Mouse (Mus musculus) kidney, embryonic 14.5 days (tissue): ENCODE measurements around the gene Tbc1d2b. TPM values are rescaled to one million over a fixed set of nuclear protein-coding genes. Genes with fewer than 3 reads are reported as not detected.

Experiments
- ATAC-seq: fragments of 200-750 bp; cut with Nextera tagmentation; 2 replicates; pipeline ENCODE4 v1.8.0; 2017; ENCODE audit warnings: moderate number of reproducible peaks, mild to moderate bottlenecking, moderate TSS enrichment, moderate library complexity; ENCODE audit not compliant: low FRiP score, low TSS enrichment
- H3K27ac ChIP-seq: fragments of 300-500 bp; sonication (generic); 2 replicates; pipeline ENCODE4 v1.5.1; 2014; ENCODE audit warnings: low read depth, mild to moderate bottlenecking, low read length, moderate library complexity, mixed read lengths
- H3K27me3 ChIP-seq: fragments of 300-500 bp; sonication (generic); 2 replicates; pipeline ENCODE4 v1.6.1; 2014; ENCODE audit warnings: mild to moderate bottlenecking, low read length; ENCODE audit not compliant: control insufficient read depth, insufficient read depth
- H3K36me3 ChIP-seq: fragments of 300-500 bp; sonication (generic); 2 replicates; pipeline ENCODE4 v1.6.1; 2014; ENCODE audit warnings: low read length, mixed read lengths; ENCODE audit not compliant: control insufficient read depth, insufficient read depth
- H3K4me1 ChIP-seq: fragments of 300-500 bp; sonication (generic); 2 replicates; pipeline ENCODE4 v1.6.1; 2014; ENCODE audit warnings: low read length, mixed read lengths; ENCODE audit not compliant: control insufficient read depth, insufficient read depth
- H3K4me2 ChIP-seq: fragments of 300-500 bp; sonication (generic); replicated peaks from 2 replicates; pipeline ENCODE4 v1.6.1; 2014; ENCODE audit warnings: low read depth, mild to moderate bottlenecking, low read length
- H3K4me3 ChIP-seq: fragments of 300-500 bp; sonication (generic); 2 replicates; pipeline ENCODE4 v1.5.1; 2014; ENCODE audit warnings: mild to moderate bottlenecking, low read length
- H3K9ac ChIP-seq: fragments of 300-500 bp; sonication (generic); 2 replicates; pipeline ENCODE4 v1.6.1; 2014; ENCODE audit warnings: low read depth, mild to moderate bottlenecking, low read length, moderate library complexity
- H3K9me3 ChIP-seq: fragments of 300-500 bp; sonication (generic); 2 replicates; pipeline ENCODE4 v1.6.1; 2016; ENCODE audit warnings: low read length; ENCODE audit not compliant: control insufficient read depth
- whole genome bisulfite sequencing: fragments of 180-500 bp; shearing (Covaris S2); extraction: QIAGEN DNeasy Blood & Tissue Kit; methylation state at CpG from one replicate; pipeline ENCODE4 v1.1.7; 2014; 5-methylcytosine and 5-hydroxymethylcytosine counted together
- polyA plus RNA-seq: library from polyadenylated mRNA; unstranded; fragments of >200 nt; fragmentation: Nextera tagmentation; extraction: Ambion mirVana; gene quantifications from 2 replicates; pipeline ENCODE4 v1.2.1, GENCODE M21; 2014

Gene Tbc1d2b
- polyA plus RNA-seq, 1 experiment from 2014 or later: 14.7 TPM

DNA sequence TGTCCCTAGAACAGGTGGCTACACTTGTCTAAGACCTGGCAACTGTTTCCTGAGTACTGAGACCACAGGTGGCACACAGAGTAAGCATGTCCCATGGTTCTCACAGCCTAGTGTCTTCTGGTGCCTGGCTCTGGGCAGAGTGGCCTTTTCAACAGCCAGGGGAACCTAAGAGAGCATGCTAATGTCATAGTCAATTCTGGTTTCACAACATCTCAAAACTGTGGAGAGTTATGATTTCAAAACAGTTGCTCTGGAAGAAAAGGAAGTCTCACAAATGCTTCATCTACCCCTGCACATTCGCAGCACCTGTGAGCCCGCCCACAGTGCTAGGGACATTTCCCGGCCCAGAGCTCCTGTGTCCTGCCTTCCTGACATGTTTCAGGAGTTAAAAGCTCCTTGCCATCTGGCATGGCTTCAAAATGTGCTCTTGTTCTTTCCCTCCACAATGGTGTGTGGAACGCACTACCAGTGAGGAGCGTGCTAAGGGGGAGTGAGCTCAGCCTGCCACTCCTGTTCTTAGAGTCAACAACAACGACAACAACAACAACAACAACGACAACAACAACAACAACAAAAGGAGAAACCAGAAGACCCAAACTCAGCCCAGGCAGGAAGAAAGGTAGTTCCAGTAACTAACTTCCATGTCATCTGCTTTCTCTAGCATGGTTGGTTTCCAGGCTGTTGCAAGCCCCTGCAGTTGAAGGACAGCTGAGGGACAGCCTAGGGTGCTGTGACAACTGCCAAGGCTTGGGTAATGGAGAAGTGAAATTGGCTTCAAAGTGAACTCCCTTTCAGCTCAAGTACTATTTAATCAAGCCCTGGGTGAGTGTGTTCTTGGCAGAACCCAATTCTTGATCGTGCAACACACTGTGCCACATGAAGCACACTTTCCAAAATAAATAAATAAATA, 37.6 kb downstream of the Tbc1d2b start:
- H3K9me3 ChIP-seq: no peaks in the 10 kb centered on the region
- H3K4me1 ChIP-seq: no peaks in the 10 kb centered on the region
- no peak overlapping the region for H3K27ac ChIP-seq
- WGBS: 90% methylated on average over 8 of the region's 8 CpGs
- no peaks in the 10 kb centered on the region for H3K27me3 ChIP-seq
- no peak overlapping the region for H3K4me3 ChIP-seq
- no peak overlapping the region for H3K4me2 ChIP-seq
- H3K36me3 ChIP-seq: peaks cover 6% of the 10 kb centered on the region; the same call in 1 of the 2 replicates
- H3K9ac ChIP-seq: no peak overlapping the region
- no peak for ATAC-seq

DNA sequence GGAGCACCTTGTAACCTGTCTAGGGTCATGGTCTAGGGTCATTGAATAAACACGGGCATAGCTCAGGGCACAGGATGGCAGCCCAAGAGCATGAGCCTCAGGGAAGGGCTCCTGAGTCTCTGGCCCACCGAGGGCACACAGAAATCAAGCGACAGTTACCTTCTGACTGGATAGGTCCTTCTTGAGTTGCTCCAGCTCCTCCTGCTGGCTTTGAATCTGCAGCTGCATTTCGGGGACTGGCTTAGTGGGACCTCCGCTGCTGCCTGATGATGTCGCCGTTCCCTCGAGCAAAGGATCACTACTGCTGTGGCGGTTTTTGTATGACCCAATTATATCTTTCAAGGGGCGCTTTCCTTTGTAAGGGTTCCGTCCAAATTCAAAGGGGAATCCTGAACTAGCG, 43.4 kb downstream of the Tbc1d2b start:
- ATAC-seq: no peak
- Histone ChIP-seq H3K4me3 (no peak overlapping the region), H3K27me3 (no peaks in the 10 kb centered on the region), H3K9ac (no peak overlapping the region), H3K9me3 (no peaks in the 10 kb centered on the region), H3K4me1 (no peaks in the 10 kb centered on the region), H3K4me2 (no peak overlapping the region), H3K27ac (no peak overlapping the region), H3K36me3 (peaks cover 26% of the 10 kb centered on the region; the same call in 1 of the 2 replicates)
- 79% methylated on average over 12 of the region's 12 CpGs for WGBS

DNA sequence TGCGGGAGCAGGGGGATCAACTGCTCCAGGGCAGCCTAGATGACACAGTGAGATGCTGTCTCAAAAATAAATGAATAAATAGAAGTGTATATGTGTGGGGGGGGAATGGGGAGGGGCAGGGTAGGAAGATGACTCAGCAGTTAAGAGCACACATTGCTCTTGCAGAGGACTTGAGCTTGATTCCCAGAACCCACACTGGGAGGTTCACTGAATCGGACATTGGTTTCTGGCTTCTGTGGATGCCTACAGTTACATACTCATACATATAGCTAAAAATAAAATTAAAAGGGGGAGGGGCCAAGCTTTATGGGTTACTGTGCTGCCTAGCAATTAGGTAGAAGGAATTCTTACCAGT, 43.9 kb downstream of the Tbc1d2b start:
- Histone ChIP-seq H3K9ac (no peak overlapping the region), H3K27ac (no peak overlapping the region), H3K9me3 (no peaks in the 10 kb centered on the region), H3K36me3 (peaks cover 31% of the 10 kb centered on the region; the same call in 1 of the 2 replicates), H3K4me2 (no peak overlapping the region), H3K4me3 (no peak overlapping the region), H3K27me3 (no peaks in the 10 kb centered on the region), H3K4me1 (no peaks in the 10 kb centered on the region)
- ATAC-seq: peak; percentile 32; the same call in 1 of the 2 replicates
- 81% methylated on average over 2 of the region's 2 CpGs for WGBS

DNA sequence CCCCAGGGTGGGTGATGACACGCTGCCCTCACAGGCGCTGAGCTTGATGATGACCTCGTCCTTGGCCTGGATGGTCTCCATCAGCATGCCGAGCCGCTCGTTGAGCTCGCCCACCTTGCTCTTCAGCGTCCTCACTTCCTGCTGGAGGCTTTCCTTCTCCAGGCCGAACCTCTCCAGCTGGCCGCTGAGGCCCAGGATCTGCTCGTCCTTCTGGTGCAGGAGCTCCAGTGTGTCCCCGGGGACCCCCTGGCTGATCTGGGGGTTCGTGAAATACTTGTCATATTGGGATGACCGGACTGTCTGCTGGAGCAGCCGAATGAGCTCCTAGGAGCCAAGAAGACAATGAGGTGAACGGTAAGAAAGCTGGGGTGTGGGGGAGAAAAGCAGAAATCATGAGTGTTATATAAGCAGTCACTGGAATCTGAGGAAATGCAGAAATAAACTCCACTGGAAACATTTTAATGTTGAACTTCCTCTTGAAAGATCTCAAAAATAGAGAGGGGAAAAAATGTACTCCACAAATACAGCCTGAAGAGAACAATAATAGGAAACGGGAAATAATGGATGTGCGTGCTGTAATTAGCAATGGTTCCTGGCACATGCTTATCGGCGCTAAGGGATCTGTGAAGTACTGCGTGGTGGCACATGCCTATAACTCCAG, 44.4 kb downstream of the Tbc1d2b start:
- Histone ChIP-seq H3K36me3 (peaks cover 31% of the 10 kb centered on the region; the same call in 1 of the 2 replicates), H3K9ac (no peak overlapping the region), H3K4me1 (no peaks in the 10 kb centered on the region), H3K9me3 (no peaks in the 10 kb centered on the region), H3K4me2 (no peak overlapping the region), H3K27ac (peak overlapping the region; percentile 47; the same call in 1 of the 2 replicates), H3K27me3 (no peaks in the 10 kb centered on the region), H3K4me3 (no peak overlapping the region)
- ATAC-seq: no peak
- WGBS: 86% methylated on average over 21 of the region's 21 CpGs

DNA sequence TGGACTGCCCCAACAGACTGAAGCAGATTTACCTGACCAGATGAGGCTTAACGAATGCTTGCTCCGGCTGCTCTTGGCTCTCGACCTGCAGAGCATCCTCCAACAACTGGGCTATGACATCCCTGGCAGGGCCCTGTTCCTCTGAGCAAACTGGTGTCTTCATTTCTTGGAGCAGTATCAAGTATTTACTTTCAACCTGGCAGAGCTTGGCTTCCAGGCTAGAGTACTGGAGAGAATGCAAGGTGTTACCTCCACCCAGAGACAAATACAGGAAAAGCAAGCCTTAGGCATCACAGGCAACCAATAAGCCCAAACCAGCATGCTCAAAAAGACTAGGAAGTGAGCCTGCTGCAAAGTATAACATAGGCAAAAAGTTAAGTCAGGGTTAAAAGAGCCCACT, 48.3 kb downstream of the Tbc1d2b start:
- no peaks in the 10 kb centered on the region for H3K27me3 ChIP-seq
- 90% methylated on average over 3 of the region's 3 CpGs for WGBS

DNA sequence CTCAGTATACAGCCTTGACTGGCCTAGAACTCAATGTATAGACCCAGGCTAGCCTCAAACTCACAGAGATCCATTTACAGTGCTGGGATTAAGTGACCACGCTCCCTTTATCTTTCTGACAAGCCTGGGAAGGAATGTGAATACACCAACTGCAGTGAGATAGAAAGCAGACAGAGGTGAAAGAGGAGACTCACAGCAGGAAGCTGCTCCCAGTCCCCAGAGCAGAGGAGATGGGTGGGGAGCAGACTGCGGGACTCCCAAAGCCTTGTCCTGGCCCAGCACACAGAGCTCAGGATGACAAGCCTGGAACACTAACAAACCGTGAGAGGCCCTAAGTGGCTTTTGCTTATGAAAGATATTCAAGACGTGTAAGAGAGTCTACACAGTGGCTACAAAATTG, 53.1 kb downstream of the Tbc1d2b start:
- Histone ChIP-seq H3K36me3 (peaks cover 37% of the 10 kb centered on the region; the same call in 1 of the 2 replicates), H3K27me3 (no peaks in the 10 kb centered on the region), H3K9ac (no peak overlapping the region), H3K9me3 (no peaks in the 10 kb centered on the region), H3K4me1 (no peaks in the 10 kb centered on the region), H3K27ac (no peak overlapping the region), H3K4me3 (no peak overlapping the region), H3K4me2 (no peak overlapping the region)
- no peak for ATAC-seq
- WGBS: 68% methylated on average over 4 of the region's 4 CpGs

More for the DNA sequence above, 48.3 kb downstream of the Tbc1d2b start:
- Histone ChIP-seq H3K9ac (no peak overlapping the region), H3K36me3 (peaks cover 44% of the 10 kb centered on the region; the same call in 1 of the 2 replicates), H3K4me1 (no peaks in the 10 kb centered on the region), H3K4me3 (no peak overlapping the region), H3K4me2 (no peak overlapping the region), H3K9me3 (no peaks in the 10 kb centered on the region), H3K27ac (no peak overlapping the region)
- ATAC-seq: no peak

DNA sequence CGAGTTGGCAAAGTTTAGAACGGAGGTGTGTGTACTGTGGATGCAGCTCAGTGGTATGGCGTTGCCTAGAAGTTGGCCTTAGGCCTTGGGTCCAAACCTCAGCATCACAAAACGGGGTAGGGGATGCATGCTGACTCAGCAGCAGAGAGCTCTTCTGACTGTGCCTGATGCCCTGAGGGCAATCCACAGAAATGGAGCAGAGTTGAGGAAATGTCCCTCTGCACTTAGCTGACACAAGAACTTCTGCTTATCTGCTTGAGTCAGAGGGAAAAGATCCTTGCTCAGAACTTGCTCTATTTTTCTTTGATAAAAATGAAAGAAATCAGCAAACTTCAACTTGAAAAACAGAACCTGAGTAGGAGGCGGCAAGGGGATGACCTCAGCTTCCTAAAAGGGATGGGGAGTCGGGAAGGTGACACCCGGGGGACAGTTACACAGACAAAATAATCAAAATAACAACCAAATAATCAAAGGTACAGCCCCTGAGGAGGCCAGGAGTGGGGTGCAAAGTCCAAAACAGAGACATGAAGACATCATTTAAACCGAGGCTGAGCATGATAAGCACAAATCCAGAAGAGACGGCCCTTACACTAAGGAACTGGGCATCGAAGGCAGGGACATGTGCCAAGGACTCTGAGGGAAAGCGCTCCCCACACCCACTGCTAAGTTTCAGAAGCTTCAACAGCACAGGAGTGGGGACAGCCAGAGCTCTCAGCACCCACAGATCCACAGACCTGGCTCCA, 54.2 kb downstream of the Tbc1d2b start:
- Histone ChIP-seq H3K27ac (no peak overlapping the region), H3K27me3 (no peaks in the 10 kb centered on the region), H3K4me1 (no peaks in the 10 kb centered on the region), H3K9me3 (no peaks in the 10 kb centered on the region), H3K36me3 (peaks cover 31% of the 10 kb centered on the region; the same call in 1 of the 2 replicates), H3K4me2 (no peak overlapping the region), H3K4me3 (no peak overlapping the region), H3K9ac (no peak overlapping the region)
- WGBS: 75% methylated on average over 11 of the region's 11 CpGs
- ATAC-seq: no peak

DNA sequence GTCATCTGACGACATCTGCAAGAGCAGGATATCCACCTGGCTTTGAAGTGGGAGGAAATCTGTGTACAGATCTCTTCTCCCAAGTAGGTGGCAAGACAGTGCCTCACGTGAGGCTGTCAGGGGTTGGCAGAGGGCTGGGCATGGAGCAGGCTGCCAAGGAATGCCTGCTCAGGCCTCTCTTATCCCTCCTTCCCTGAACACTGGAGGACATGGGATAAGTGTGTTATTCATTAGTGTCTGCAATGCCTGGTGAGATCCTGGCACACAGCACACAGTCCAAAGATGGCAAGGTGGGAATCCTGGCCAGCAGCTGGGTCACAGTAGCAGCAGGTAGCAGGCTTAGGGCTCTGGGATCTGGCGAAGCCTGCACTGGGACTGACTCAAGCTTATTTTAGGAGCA, 57.5 kb downstream of the Tbc1d2b start:
- Histone ChIP-seq H3K4me1 (no peaks in the 10 kb centered on the region), H3K36me3 (peaks cover 29% of the 10 kb centered on the region; the same call in 1 of the 2 replicates), H3K4me3 (no peak overlapping the region), H3K27me3 (no peaks in the 10 kb centered on the region), H3K9ac (no peak overlapping the region), H3K9me3 (no peaks in the 10 kb centered on the region), H3K4me2 (no peak overlapping the region), H3K27ac (no peak overlapping the region)
- ATAC-seq: no peak
- 89% methylated on average over 3 of the region's 3 CpGs for WGBS
